Mouse (Mus musculus): Measurements from ENCODE around the gene Tenm4.
"Not testable (repeated sequence)": the region's sequence is repeated elsewhere in the genome, so short reads cannot be mapped to it uniquely, and the experiment has no call there.

Gene Tenm4

DNA sequence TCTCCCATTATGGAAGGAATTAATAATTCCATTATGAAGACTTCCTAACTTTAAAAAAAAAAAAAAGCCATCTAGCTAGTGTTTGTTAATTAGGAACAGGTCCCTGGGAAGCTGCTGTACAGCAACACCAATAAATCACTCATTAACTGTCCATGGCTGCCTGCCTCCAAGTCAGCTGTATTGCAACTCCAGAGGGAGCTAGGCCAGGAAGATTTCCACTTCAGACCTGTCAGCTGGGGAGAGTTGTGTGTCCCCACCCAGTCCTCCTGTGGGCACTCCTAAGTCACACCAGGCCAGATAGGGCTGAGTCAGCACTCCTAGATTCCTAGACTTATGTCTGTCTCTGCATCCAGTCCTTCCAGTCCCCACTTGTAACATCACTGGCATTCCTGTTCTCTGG, 399.9 kb downstream of the Tenm4 start:
- in situ Hi-C loops (cut with MboI; ENCODE audit: low pct_unique_long_range_greater_than_20kb in 1 of 2, low sequenced_read_pairs in 2 of 2, unreplicated experiment in 1 of 2): no loop called here

DNA sequence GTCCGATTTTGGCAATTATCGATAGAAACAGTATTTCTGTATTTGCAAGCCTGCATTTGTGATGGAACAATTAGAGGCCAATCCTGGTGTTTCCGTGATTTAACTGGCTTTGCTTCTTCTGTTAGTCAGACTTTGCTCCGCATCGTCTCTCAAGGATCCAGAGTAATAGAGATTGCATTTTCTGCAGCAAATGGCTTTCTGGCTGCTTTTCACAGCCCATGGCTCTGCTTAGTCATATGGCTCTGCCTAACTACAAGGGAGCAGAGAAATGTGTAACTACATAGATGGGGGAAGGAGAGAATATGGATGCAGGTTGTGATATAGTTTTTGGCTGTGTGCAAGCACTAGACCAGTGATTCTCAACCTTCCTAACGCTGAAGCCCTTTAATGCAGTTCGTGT, 401.9 kb downstream of the Tenm4 start:
- in situ Hi-C loops (cut with MboI; ENCODE audit: low pct_unique_long_range_greater_than_20kb in 1 of 2, low sequenced_read_pairs in 2 of 2, unreplicated experiment in 1 of 2): no loop called here

- in situ Hi-C loops (cut with MboI; ENCODE audit: low pct_unique_long_range_greater_than_20kb in 1 of 2, low sequenced_read_pairs in 2 of 2, unreplicated experiment in 1 of 2): no loop called here
These were observed 404.2 kb downstream of the Tenm4 start for GRCm38 (mm10) chr7:96575202-96575650.

- in situ Hi-C loops (cut with MboI; ENCODE audit: low pct_unique_long_range_greater_than_20kb in 1 of 2, low sequenced_read_pairs in 2 of 2, unreplicated experiment in 1 of 2): no loop called here
These were observed 411.7 kb downstream of the Tenm4 start for GRCm38 (mm10) chr7:96582752-96583151.

DNA sequence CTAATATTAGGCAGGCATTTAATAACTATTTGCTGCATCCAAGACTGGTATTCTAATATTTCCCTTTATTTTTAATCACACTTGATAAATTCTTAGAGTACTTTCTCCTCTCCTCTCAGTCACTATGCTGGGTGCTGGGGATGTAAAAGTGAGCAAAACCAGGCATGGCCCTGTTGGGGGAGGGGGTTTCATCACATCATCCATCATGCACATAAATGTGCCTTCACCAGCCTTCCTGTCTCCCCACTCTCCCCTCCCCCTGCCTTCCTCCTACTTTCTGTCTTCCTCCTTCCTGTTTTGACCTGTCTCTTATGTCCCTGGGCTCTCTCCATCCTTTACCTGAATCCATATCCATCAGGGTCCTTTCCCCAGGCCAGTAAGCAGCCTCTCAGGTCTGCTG, 416.4 kb downstream of the Tenm4 start:
- in situ Hi-C loops (cut with MboI; ENCODE audit: low pct_unique_long_range_greater_than_20kb in 1 of 2, low sequenced_read_pairs in 2 of 2, unreplicated experiment in 1 of 2): no loop called here

- in situ Hi-C loops (cut with MboI; ENCODE audit: low pct_unique_long_range_greater_than_20kb in 1 of 2, low sequenced_read_pairs in 2 of 2, unreplicated experiment in 1 of 2): no loop called here
These were observed 417.5 kb downstream of the Tenm4 start for GRCm38 (mm10) chr7:96588567-96588966.

- in situ Hi-C loops (cut with MboI; ENCODE audit: low pct_unique_long_range_greater_than_20kb in 1 of 2, low sequenced_read_pairs in 2 of 2, unreplicated experiment in 1 of 2): no loop called here
These were observed 424.7 kb downstream of the Tenm4 start for GRCm38 (mm10) chr7:96595535-96596295.

DNA sequence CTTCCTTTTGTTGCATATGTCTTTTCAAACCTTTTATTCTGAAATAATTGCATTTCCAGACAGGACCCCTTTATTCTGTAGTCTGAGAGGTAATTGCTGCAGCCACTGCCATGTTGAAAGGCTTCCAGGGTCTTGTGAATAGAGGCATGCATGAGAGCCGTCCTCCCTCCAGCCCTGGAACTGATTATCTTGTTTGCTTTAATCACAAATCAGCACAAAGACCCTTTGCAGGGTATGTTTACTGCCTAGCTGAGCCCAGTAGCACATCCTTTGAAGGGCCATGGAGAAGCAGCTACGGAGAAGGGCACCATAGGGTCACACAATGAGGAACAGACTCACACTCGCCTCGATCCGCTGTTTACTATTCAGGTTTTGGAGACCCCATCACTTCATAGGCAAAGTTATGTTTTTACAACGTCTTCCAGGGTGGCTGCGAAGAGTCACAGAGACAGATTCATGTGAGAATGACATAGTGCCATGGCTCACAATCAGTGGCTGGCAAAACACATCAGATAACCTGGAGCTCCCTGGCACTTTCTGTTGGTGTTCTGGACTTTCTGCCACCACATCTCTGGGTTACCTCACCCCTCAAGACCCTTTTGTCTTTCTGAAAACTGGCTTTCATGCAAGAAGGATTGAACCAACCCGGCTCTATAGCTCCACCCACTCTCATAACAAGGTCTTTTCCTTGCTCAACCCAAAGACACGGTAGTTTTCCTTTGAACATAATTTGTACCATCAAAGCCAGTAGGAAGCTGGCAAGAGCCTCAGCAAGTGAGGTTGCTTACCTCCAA, 425.6 kb downstream of the Tenm4 start:
- in situ Hi-C loops (cut with MboI; ENCODE audit: low pct_unique_long_range_greater_than_20kb in 1 of 2, low sequenced_read_pairs in 2 of 2, unreplicated experiment in 1 of 2): no loop called here

DNA sequence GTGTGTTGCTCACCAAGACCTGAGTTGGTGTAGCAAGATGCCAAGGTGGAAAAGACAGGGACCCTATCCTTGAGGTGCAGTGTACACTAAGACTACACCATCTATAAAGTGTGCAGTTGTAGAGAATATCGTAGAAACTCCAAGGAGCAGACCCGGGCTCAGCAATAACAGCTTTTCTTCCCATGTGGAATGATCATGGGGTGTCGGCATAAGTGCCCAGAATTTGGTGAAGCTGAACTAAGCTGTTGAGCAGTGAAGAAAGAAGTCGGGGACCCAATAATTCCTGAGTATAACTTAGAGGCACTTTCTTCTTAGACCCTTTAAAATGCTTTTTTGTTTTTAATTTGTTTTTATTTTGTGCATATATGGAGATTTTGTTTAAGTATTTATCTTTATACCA, 426.8 kb downstream of the Tenm4 start:
- in situ Hi-C loops (cut with MboI; ENCODE audit: low pct_unique_long_range_greater_than_20kb in 1 of 2, low sequenced_read_pairs in 2 of 2, unreplicated experiment in 1 of 2): no loop called here

DNA sequence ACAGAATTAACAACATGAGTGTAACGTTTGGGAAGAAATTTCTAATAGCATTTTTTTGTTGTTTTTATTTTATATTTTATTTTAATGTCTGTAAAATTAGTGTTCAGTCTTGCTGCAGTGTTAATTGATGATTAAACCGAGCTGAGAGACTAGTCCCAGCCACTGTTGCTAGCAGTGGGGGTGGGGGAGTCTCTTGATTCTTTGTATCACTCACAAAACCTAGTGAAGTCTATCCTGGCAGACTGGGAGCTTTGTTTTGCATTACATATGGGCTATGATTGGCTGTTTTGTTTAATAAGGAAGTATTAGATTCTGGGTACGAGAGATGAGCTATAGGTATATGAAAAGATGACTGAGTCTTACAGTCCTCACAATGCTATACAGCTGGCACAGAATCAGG, 428.0 kb downstream of the Tenm4 start:
- in situ Hi-C loops (cut with MboI; ENCODE audit: low pct_unique_long_range_greater_than_20kb in 1 of 2, low sequenced_read_pairs in 2 of 2, unreplicated experiment in 1 of 2): no loop called here

GRCm38 (mm10) chr7:96600381-96600941, 429.4 kb downstream of the Tenm4 start:
- in situ Hi-C loops (cut with MboI; ENCODE audit: low pct_unique_long_range_greater_than_20kb in 1 of 2, low sequenced_read_pairs in 2 of 2, unreplicated experiment in 1 of 2): no loop called here

DNA sequence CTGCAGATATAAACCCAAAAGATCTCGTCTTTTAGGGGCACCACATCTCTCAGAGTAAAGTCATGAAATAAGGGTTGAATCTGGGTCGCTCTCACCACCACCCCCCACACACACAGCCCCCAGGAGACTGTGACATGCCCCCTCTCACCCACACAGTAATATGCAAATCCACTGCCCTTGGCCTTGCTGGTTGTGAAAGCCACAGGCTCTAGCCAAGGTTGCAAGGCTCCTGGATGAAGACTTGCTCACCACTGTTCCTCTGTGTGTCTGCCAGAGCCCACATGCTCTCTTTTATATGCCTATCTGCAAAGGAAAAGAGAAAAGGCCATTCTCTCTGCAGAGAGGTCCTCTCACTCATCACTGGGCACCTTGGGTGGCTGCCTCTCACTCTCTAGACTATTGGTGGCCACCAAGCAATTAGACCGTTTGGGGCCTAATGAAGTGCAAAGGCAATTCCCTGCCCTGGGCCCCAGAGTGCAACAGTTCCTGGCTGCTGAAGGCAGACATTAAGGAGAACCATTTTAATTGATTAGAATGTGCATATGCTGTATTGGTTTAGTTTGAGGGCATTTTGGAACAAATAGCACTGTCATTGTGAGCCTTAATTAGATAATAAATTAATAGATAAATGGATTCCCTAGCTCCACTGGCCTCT, 433.2 kb downstream of the Tenm4 start:
- in situ Hi-C loops (cut with MboI; ENCODE audit: low pct_unique_long_range_greater_than_20kb in 1 of 2, low sequenced_read_pairs in 2 of 2, unreplicated experiment in 1 of 2): no loop called here

- in situ Hi-C loops (cut with MboI; ENCODE audit: low pct_unique_long_range_greater_than_20kb in 1 of 2, low sequenced_read_pairs in 2 of 2, unreplicated experiment in 1 of 2): no loop called here
These were observed 434.3 kb downstream of the Tenm4 start for GRCm38 (mm10) chr7:96605316-96605715.

GRCm38 (mm10) chr7:96609854-96610586, 439.0 kb downstream of the Tenm4 start:
- in situ Hi-C loops (cut with MboI; ENCODE audit: low pct_unique_long_range_greater_than_20kb in 1 of 2, low sequenced_read_pairs in 2 of 2, unreplicated experiment in 1 of 2): no loop called here

GRCm38 (mm10) chr7:96617371-96617770, 446.3 kb downstream of the Tenm4 start:
- in situ Hi-C loops (cut with MboI; ENCODE audit: low pct_unique_long_range_greater_than_20kb in 1 of 2, low sequenced_read_pairs in 2 of 2, unreplicated experiment in 1 of 2): no loop called here

- in situ Hi-C loops (cut with MboI; ENCODE audit: low pct_unique_long_range_greater_than_20kb in 1 of 2, low sequenced_read_pairs in 2 of 2, unreplicated experiment in 1 of 2): no loop called here
These were observed 449.0 kb downstream of the Tenm4 start for GRCm38 (mm10) chr7:96619930-96620472.

GRCm38 (mm10) chr7:96626338-96626737, 455.3 kb downstream of the Tenm4 start:
- in situ Hi-C loops (cut with MboI; ENCODE audit: low pct_unique_long_range_greater_than_20kb in 1 of 2, low sequenced_read_pairs in 2 of 2, unreplicated experiment in 1 of 2): no loop called here

GRCm38 (mm10) chr7:96630551-96630950, 459.5 kb downstream of the Tenm4 start:
- in situ Hi-C loops (cut with MboI; ENCODE audit: low pct_unique_long_range_greater_than_20kb in 1 of 2, low sequenced_read_pairs in 2 of 2, unreplicated experiment in 1 of 2): not testable (repeated sequence)

All from mouse embryonic stem cell (cell line).